Mouse (Mus musculus): ENCODE measurements at regions not wholly inside any gene's neighbourhood (a gene's known extent, or its start where the extent isn't known, plus 50 kb on each side); places are given as distances from the start of the nearest gene placed in this dataset.

- TF ChIP-seq POLR2A (IDR thresholded peaks at IDR 0.05; ENCODE audit: borderline replicate concordance, extremely low read depth, low read depth, low read length), result no peak
- no peak for TF ChIP-seq CTCF (IDR thresholded peaks at IDR 0.05; ENCODE audit: insufficient read depth, low read length)
Measured at GRCm38 (mm10) chr4:152833411-152834310, 356.0 kb upstream of the Kcnab2 start.
